Mouse (Mus musculus): ENCODE measurements around the gene Ndc1. TPM values are rescaled to one million over a fixed set of nuclear protein-coding genes. Genes with fewer than 3 reads are reported as not detected.

Ndc1 gene
- total and polyA plus RNA-seq, 3 experiments = 8.6 to 139 (median 56.3) TPM

GRCm38 (mm10) chr4:107433998-107434355, 66.4 kb downstream of the Ndc1 start:
- no peak for ATAC-seq (ENCODE audit: extremely low read depth, insufficient number of reproducible peaks, low FRiP score, poor library complexity, severe bottlenecking)
- TF ChIP-seq CTCF (IDR thresholded peaks at IDR 0.05; ENCODE audit: low read depth, low read length) (no peak), GATA2 (IDR thresholded peaks at IDR 0.05; ENCODE audit: borderline replicate concordance, low read depth, low read length) (no peak), POLR2AphosphoS5 (IDR thresholded peaks at IDR 0.05; ENCODE audit: insufficient replicate concordance, low read depth, low read length) (no peak), GATA1 (IDR thresholded peaks at IDR 0.05; ENCODE audit: borderline replicate concordance, low read length) (no peak)
- Histone ChIP-seq H3K9me3 (replicated peaks) (peaks cover 7% of the 10 kb centered on the region; the same call in 1 of the 2 replicates), H3K36me3 (replicated peaks) (no peaks in the 10 kb centered on the region), H3K4me3 (ENCODE audit: low read depth, low read length) (peak overlapping the region; percentile 61; the same call in 1 of the 2 replicates), H3K4me1 (ENCODE audit: insufficient read depth, low read depth, low read length) (no peaks in the 10 kb centered on the region; the same call in 1 of the 2 replicates), H3K27me3 (ENCODE audit: insufficient read depth, low read length) (peaks cover 43% of the 10 kb centered on the region)
- DNase-seq (ENCODE audit: low spot score) = no peak

GRCm38 (mm10) chr4:107434356-107435237, 67.0 kb downstream of the Ndc1 start, which contains the start of gene Glis1:
Gene Glis1, plus strand, starts transcription at chr4:107434591.
- peak within 1 kb of the TSS; percentile 61; the same call in 1 of the 2 replicates for H3K4me3 ChIP-seq (ENCODE audit: low read depth, low read length)
- H3K36me3 ChIP-seq (replicated peaks) = no peaks in the 10 kb centered on the region
- ATAC-seq (ENCODE audit: extremely low read depth, insufficient number of reproducible peaks, low FRiP score, poor library complexity, severe bottlenecking) = no peak
- H3K27me3 ChIP-seq (ENCODE audit: insufficient read depth, low read length) = peaks cover 47% of the 10 kb centered on the region
- H3K9me3 ChIP-seq (replicated peaks) = peaks cover 7% of the 10 kb centered on the region; the same call in 1 of the 2 replicates
- TF ChIP-seq POLR2AphosphoS5 (IDR thresholded peaks at IDR 0.05; ENCODE audit: insufficient replicate concordance, low read depth, low read length) (no peak), TAL1 (conservative IDR thresholded peaks at IDR 0.05; ENCODE audit: low read depth, low read length) (no peak), CTCF (IDR thresholded peaks at IDR 0.05; ENCODE audit: low read depth, low read length) (no peak), GATA2 (IDR thresholded peaks at IDR 0.05; ENCODE audit: borderline replicate concordance, low read depth, low read length) (no peak), GATA1 (IDR thresholded peaks at IDR 0.05; ENCODE audit: borderline replicate concordance, low read length) (no peak)
- H3K4me1 ChIP-seq (ENCODE audit: insufficient read depth, low read depth, low read length) = no peaks in the 10 kb centered on the region; the same call in 1 of the 2 replicates
- no peak for DNase-seq (ENCODE audit: low spot score)

GRCm38 (mm10) chr4:107435238-107435946, 67.8 kb downstream of the Ndc1 start:
- peaks cover 49% of the 10 kb centered on the region for H3K27me3 ChIP-seq (ENCODE audit: insufficient read depth, low read length)
- H3K36me3 ChIP-seq (replicated peaks) = no peaks in the 10 kb centered on the region
- peaks cover 7% of the 10 kb centered on the region; the same call in 1 of the 2 replicates for H3K9me3 ChIP-seq (replicated peaks)
- H3K4me1 ChIP-seq (ENCODE audit: insufficient read depth, low read depth, low read length) = no peaks in the 10 kb centered on the region; the same call in 1 of the 2 replicates
- no peak overlapping the region; the same call in 1 of the 2 replicates for H3K4me3 ChIP-seq (ENCODE audit: low read depth, low read length)
- DNase-seq (ENCODE audit: low spot score) (no peak), ATAC-seq (ENCODE audit: extremely low read depth, insufficient number of reproducible peaks, low FRiP score, poor library complexity, severe bottlenecking) (no peak)
- TF ChIP-seq GATA2 (IDR thresholded peaks at IDR 0.05; ENCODE audit: borderline replicate concordance, low read depth, low read length) (no peak), POLR2AphosphoS5 (IDR thresholded peaks at IDR 0.05; ENCODE audit: insufficient replicate concordance, low read depth, low read length) (no peak), TAL1 (conservative IDR thresholded peaks at IDR 0.05; ENCODE audit: low read depth, low read length) (no peak), GATA1 (IDR thresholded peaks at IDR 0.05; ENCODE audit: borderline replicate concordance, low read length) (no peak), CTCF (IDR thresholded peaks at IDR 0.05; ENCODE audit: low read depth, low read length) (no peak)

GRCm38 (mm10) chr4:107436476-107436875, 68.9 kb downstream of the Ndc1 start:
- Histone ChIP-seq H3K4me1 (ENCODE audit: insufficient read depth, low read depth, low read length) (no peaks in the 10 kb centered on the region; the same call in 1 of the 2 replicates), H3K27me3 (ENCODE audit: insufficient read depth, low read length) (peaks cover 60% of the 10 kb centered on the region), H3K36me3 (replicated peaks) (no peaks in the 10 kb centered on the region), H3K4me3 (ENCODE audit: low read depth, low read length) (no peak overlapping the region), H3K9me3 (replicated peaks) (peaks cover 7% of the 10 kb centered on the region; the same call in 1 of the 2 replicates)
- ATAC-seq (ENCODE audit: extremely low read depth, insufficient number of reproducible peaks, low FRiP score, poor library complexity, severe bottlenecking) (no peak), DNase-seq (ENCODE audit: low spot score) (no peak)
- TF ChIP-seq GATA2 (IDR thresholded peaks at IDR 0.05; ENCODE audit: borderline replicate concordance, low read depth, low read length) = no peak
- TF ChIP-seq TAL1 (conservative IDR thresholded peaks at IDR 0.05; ENCODE audit: low read depth, low read length) = no peak
- no peak for TF ChIP-seq CTCF (IDR thresholded peaks at IDR 0.05; ENCODE audit: low read depth, low read length)
- TF ChIP-seq POLR2AphosphoS5 (IDR thresholded peaks at IDR 0.05; ENCODE audit: insufficient replicate concordance, low read depth, low read length) = no peak
- TF ChIP-seq GATA1 (IDR thresholded peaks at IDR 0.05; ENCODE audit: borderline replicate concordance, low read length) = no peak

GRCm38 (mm10) chr4:107438741-107439140, 71.2 kb downstream of the Ndc1 start:
- no peak overlapping the region for H3K4me3 ChIP-seq (ENCODE audit: low read depth, low read length)
- DNase-seq (ENCODE audit: low spot score) = no peak
- no peaks in the 10 kb centered on the region for H3K36me3 ChIP-seq (replicated peaks)
- no peak for ATAC-seq (ENCODE audit: extremely low read depth, insufficient number of reproducible peaks, low FRiP score, poor library complexity, severe bottlenecking)
- no peaks in the 10 kb centered on the region; the same call in 1 of the 2 replicates for H3K4me1 ChIP-seq (ENCODE audit: insufficient read depth, low read depth, low read length)
- TF ChIP-seq TAL1 (conservative IDR thresholded peaks at IDR 0.05; ENCODE audit: low read depth, low read length) = no peak
- no peak for TF ChIP-seq POLR2AphosphoS5 (IDR thresholded peaks at IDR 0.05; ENCODE audit: insufficient replicate concordance, low read depth, low read length)
- TF ChIP-seq GATA2 (IDR thresholded peaks at IDR 0.05; ENCODE audit: borderline replicate concordance, low read depth, low read length) = no peak
- TF ChIP-seq GATA1 (IDR thresholded peaks at IDR 0.05; ENCODE audit: borderline replicate concordance, low read length) = no peak
- TF ChIP-seq CTCF (IDR thresholded peaks at IDR 0.05; ENCODE audit: low read depth, low read length) = no peak
- peaks cover 56% of the 10 kb centered on the region for H3K27me3 ChIP-seq (ENCODE audit: insufficient read depth, low read length)
- peaks cover 7% of the 10 kb centered on the region; the same call in 1 of the 2 replicates for H3K9me3 ChIP-seq (replicated peaks)
